Mouse (Mus musculus) urinary bladder, postnatal 10 days (tissue): ENCODE results near the gene Gm9045.
"Not testable (repeated sequence)": the region's sequence is repeated elsewhere in the genome, so short reads cannot be mapped to it uniquely, and the experiment has no call there.

Experiments used
- DNase-seq: peaks from one replicate; pipeline ENCODE4 v3.0.0; 2022; ENCODE audit warnings: low spot score

The Gm9045 gene

GRCm38 (mm10) chr10:118337731-118338130, at the start of gene Gm9045:
Gm9045 (minus strand) TSS chr10:118337831.
- not testable (repeated sequence) for DNase-seq

- peak; percentile 48 for DNase-seq
Measured at GRCm38 (mm10) chr10:118370443-118370842, 32.8 kb upstream of the Gm9045 start.

DNA sequence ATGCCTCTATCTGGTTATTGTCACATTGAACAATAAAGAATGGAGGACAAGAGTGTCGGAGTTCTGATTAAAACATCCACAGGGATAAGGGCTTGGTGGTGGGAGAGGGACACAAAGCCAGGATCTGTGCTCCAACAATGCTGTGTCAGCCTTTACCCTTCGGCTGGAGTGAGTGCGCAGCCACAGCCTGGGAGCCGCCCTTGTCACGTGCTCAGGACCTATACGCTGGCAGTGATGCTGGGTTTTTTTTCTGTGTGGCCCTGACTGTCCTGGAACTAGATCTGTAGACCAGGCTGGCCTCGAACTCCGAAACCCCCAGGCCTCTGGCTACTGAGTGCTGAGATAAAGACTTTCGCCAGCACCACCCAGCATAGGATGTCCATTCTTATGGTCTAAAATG, 31.9 kb upstream of the Gm9045 start:
- no peak for DNase-seq

DNA sequence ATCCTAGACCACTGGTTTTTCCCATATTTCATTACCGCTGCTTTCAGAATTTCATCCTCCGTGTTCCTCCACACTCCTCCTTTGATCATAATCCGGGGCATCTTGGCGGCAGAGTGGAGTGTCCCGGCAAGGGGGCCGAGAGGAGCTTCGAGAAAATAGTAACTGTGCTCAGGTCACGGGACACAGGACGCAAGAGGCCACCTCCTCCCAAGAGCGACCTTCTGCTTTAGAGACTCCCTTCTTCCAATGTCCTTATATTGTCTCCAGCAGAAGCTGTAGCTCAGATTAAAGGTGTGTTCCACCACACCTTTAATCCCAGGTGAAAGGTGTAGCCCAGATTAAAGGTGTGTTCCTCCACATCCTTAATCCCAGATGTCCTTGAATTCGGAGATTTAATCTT, 16.4 kb upstream of the Gm9045 start, which contains the start of gene Gm9049:
Gene Gm9049, minus strand, starts transcription at position 101 of the 400 bp plus-strand sequence.
- DNase-seq = not testable (repeated sequence)

- DNase-seq = not testable (repeated sequence)
Measured at GRCm38 (mm10) chr10:118348579-118348978, 10.9 kb upstream of the Gm9045 start, which contains the start of gene Gm9048. Gm9048 (minus strand) TSS chr10:118348679.

DNA sequence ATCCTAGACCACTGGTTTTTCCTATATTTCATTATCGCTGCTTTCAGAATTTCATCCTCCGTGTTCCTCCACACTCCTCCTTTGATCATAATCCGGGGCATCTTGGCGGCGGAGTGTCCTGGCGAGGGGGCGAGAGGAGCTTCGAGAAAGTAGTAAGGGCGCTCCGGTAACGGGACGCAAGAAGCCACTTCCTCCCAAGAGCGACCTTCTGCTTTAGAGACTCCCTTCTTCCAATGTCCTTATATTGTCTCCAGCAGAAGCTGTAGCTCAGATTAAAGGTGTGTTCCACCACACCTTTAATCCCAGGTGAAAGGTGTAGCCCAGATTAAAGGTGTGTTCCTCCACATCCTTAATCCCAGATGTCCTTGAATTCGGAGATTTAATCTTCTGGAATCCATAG, 5.5 kb upstream of the Gm9045 start, which contains the start of gene Gm9046:
Gene Gm9046, minus strand, starts transcription at position 101 of the 400 bp plus-strand sequence.
- not testable (repeated sequence) for DNase-seq

DNA sequence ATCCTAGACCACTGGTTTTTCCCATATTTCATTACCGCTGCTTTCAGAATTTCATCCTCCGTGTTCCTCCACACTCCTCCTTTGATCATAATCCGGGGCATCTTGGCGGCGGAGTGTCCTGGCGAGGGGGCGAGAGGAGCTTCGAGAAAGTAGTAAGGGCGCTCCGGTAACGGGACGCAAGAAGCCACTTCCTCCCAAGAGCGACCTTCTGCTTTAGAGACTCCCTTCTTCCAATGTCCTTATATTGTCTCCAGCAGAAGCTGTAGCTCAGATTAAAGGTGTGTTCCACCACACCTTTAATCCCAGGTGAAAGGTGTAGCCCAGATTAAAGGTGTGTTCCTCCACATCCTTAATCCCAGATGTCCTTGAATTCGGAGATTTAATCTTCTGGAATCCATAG, 5.3 kb downstream of the Gm9045 start, which contains the start of gene Gm9044:
Gene Gm9044, minus strand, starts transcription at position 101 of the 400 bp plus-strand sequence.
- not testable (repeated sequence) for DNase-seq

- DNase-seq = not testable (repeated sequence)
Measured at GRCm38 (mm10) chr10:118326869-118327268, 10.8 kb downstream of the Gm9045 start, which contains the start of gene Gm9040. Gm9040 (minus strand) TSS chr10:118326969.

DNA sequence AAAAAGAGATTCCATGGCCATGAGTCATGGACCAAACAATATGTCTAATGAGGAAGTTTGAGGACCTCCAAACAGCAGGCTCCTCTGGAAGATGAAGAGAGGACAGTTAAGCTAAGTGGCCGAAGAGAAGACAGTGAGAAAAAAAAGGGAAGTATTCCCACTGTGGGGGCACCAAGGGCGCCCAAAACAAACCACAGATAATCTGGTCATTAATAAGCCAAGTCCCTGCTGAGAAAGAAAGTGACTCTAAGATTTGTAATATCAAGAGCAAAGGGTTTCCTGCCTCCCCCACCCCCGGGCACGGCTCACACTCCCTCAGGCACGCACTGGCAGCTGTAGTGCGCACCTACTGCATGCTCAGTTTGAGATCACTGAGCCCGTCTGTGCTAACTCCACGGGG, 18.6 kb downstream of the Gm9045 start:
- DNase-seq = no peak

- DNase-seq = not testable (repeated sequence)
Measured at GRCm38 (mm10) chr10:118302133-118302532, 35.5 kb downstream of the Gm9045 start.

- no peak for DNase-seq
Measured at GRCm38 (mm10) chr10:118294938-118295337, 42.7 kb downstream of the Gm9045 start, which contains the start of gene Iltifb. Iltifb (minus strand) TSS chr10:118295038.
